Mouse (Mus musculus): ENCODE data around the gene Psmb11. TPM values are rescaled to one million over a fixed set of nuclear protein-coding genes. Genes with fewer than 3 reads are reported as not detected.

Gene Psmb11
- polyA plus RNA-seq, 2 experiments from 2014 or later = not detected

Other genes starting within 250 kb of the Psmb11 start
- gene Slc7a7, start 203.7 kb upstream of the Psmb11 start, polyA plus RNA-seq (2017; shearing (Covaris generic)) = 1 to 10 TPM; 1.2 to 1.3 TPM
- 100 to 1,000 TPM; 216 to 249 TPM for gene Mrpl52, start 194.5 kb upstream of the Psmb11 start, polyA plus RNA-seq (2017; shearing (Covaris generic))
- not detected for gene Mmp14, start 189.8 kb upstream of the Psmb11 start, polyA plus RNA-seq (2017; shearing (Covaris generic))
- gene Lrp10, start 157.3 kb upstream of the Psmb11 start, polyA plus RNA-seq (2017; shearing (Covaris generic)) = 10 to 100 TPM; 59.9 to 60.2 TPM
- gene Rem2, start 145.3 kb upstream of the Psmb11 start, polyA plus RNA-seq (2017; shearing (Covaris generic)) = 1 to 10 TPM in 1 of 2 experiments, under 1 TPM in 1; 0.54 to 1.1 TPM
- 10 to 100 TPM; 44.9 to 54.8 TPM for gene Prmt5, start 103.9 kb upstream of the Psmb11 start, polyA plus RNA-seq (2017; shearing (Covaris generic))
- 10 to 100 TPM; 21.0 to 28.8 TPM for gene Haus4, start 66.8 kb upstream of the Psmb11 start, polyA plus RNA-seq (2017; shearing (Covaris generic))
- gene Ajuba, start 43.9 kb upstream of the Psmb11 start, polyA plus RNA-seq (2017; shearing (Covaris generic)) = not detected
- gene 4931414P19Rik, start 15.4 kb upstream of the Psmb11 start, polyA plus RNA-seq (2017; shearing (Covaris generic)) = 1 to 10 TPM; 3.7 to 6.9 TPM
- 100 to 1,000 TPM; 154 to 163 TPM for gene Psmb5, start 3.4 kb upstream of the Psmb11 start, polyA plus RNA-seq (2017; shearing (Covaris generic))
- gene Gm17606, start 19.5 kb downstream of the Psmb11 start, polyA plus RNA-seq (2017; shearing (Covaris generic)) = not detected
- gene Cdh24, start 19.9 kb downstream of the Psmb11 start, polyA plus RNA-seq (2017; shearing (Covaris generic)) = under 1 TPM; 0.15 to 0.16 TPM
- 100 to 1,000 TPM in 1 of 2 experiments, 10 to 100 TPM in 1; 98.9 to 105 TPM for gene 1700123O20Rik, start 64.8 kb downstream of the Psmb11 start, polyA plus RNA-seq (2017; shearing (Covaris generic))
- 100 to 1,000 TPM; 151 to 179 TPM for gene Acin1, start 65.5 kb downstream of the Psmb11 start, polyA plus RNA-seq (2017; shearing (Covaris generic))
- not detected for gene Gm29776, start 77.4 kb downstream of the Psmb11 start, polyA plus RNA-seq (2017; shearing (Covaris generic))
- not detected for gene Cebpe, start 90.7 kb downstream of the Psmb11 start, polyA plus RNA-seq (2017; shearing (Covaris generic))
- gene Slc7a8, start 160.5 kb downstream of the Psmb11 start, polyA plus RNA-seq (2017; shearing (Covaris generic)) = under 1 TPM in 1 of 2 experiments, not detected in 1; 0.14 TPM
- not detected for gene Rnf212b, start 192.7 kb downstream of the Psmb11 start, polyA plus RNA-seq (2017; shearing (Covaris generic))
- gene Homez, start 249.5 kb downstream of the Psmb11 start, polyA plus RNA-seq (2017; shearing (Covaris generic)) = 1 to 10 TPM; 3.4 to 7.6 TPM

Data from CD4-positive, CD25-positive, alpha-beta regulatory T cell, adult 4 months (primary cell).